Mouse (Mus musculus): ENCODE data around the gene Tmem52. TPM values are rescaled to one million over a fixed set of nuclear protein-coding genes. Genes with fewer than 3 reads are reported as not detected.

Tmem52 gene
- total RNA-seq, 1 experiment = 0.67 TPM

- no peak overlapping the region for H3K4me3 ChIP-seq (ENCODE audit: insufficient read depth in 1 of 2, low read depth in 1 of 2, low read length in 2 of 2, poor library complexity in 1 of 2, severe bottlenecking in 1 of 2)
- in situ Hi-C loops (cut with MboI; ENCODE audit: low sequenced_read_pairs in 2 of 2, unreplicated experiment in 2 of 2) = no loop called here
- no peak for DNase-seq (ENCODE audit: low read depth, low spot score)
- no peak overlapping the region; the same call in 1 of the 2 replicates for H3K27ac ChIP-seq (ENCODE audit: insufficient read depth, low read depth, low read length, poor library complexity, severe bottlenecking)
- H3K9ac ChIP-seq (ENCODE audit: insufficient read depth, low read depth, low read length, poor library complexity, severe bottlenecking) = no peak overlapping the region
- no peaks in the 10 kb centered on the region; the same call in 1 of the 2 replicates for H3K36me3 ChIP-seq (ENCODE audit: control insufficient read depth, insufficient read depth, low read length, poor library complexity, severe bottlenecking)
- H3K4me1 ChIP-seq (ENCODE audit: control insufficient read depth in 2 of 2, insufficient read depth in 2 of 2, low read length in 2 of 2, poor library complexity in 1 of 2) = peaks cover 6 to 19% of the 10 kb centered on the region in 2 experiments; a peak in 3 of 4 replicates
- TF ChIP-seq ZNF384 (IDR thresholded peaks at IDR 0.05; ENCODE audit: low read depth, low read length) = no peak
- no peak for TF ChIP-seq MAFK (IDR thresholded peaks at IDR 0.05; ENCODE audit: insufficient read depth, low read depth, low read length)
- TF ChIP-seq HCFC1 (IDR thresholded peaks at IDR 0.05; ENCODE audit: borderline replicate concordance, insufficient read depth, low read length) = no peak
- no peak for TF ChIP-seq CHD2 (IDR thresholded peaks at IDR 0.05; ENCODE audit: low read depth, low read length)
- no peak for TF ChIP-seq ZC3H11A (IDR thresholded peaks at IDR 0.05; ENCODE audit: borderline replicate concordance, low read depth, low read length)
- no peaks in the 10 kb centered on the region for H3K9me3 ChIP-seq (ENCODE audit: control insufficient read depth, insufficient read depth, low read depth, low read length)
Measured at GRCm38 (mm10) chr4:155505671-155506295, 36.9 kb downstream of the Tmem52 start.

- Histone ChIP-seq H3K36me3 (ENCODE audit: control insufficient read depth, insufficient read depth, low read length, poor library complexity, severe bottlenecking) (no peaks in the 10 kb centered on the region), H3K9ac (ENCODE audit: insufficient read depth, low read depth, low read length, poor library complexity, severe bottlenecking) (no peak overlapping the region), H3K4me3 (ENCODE audit: insufficient read depth in 1 of 2, low read depth in 1 of 2, low read length in 2 of 2, poor library complexity in 1 of 2, severe bottlenecking in 1 of 2) (no peak overlapping the region), H3K9me3 (ENCODE audit: control insufficient read depth, insufficient read depth, low read depth, low read length) (no peaks in the 10 kb centered on the region), H3K27ac (ENCODE audit: insufficient read depth, low read depth, low read length, poor library complexity, severe bottlenecking) (no peak overlapping the region), H3K4me1 (ENCODE audit: control insufficient read depth in 2 of 2, insufficient read depth in 2 of 2, low read length in 2 of 2, poor library complexity in 1 of 2) (peaks cover 6 to 17% of the 10 kb centered on the region in 2 experiments; a peak in 3 of 4 replicates)
- in situ Hi-C loops (cut with MboI; ENCODE audit: low sequenced_read_pairs in 2 of 2, unreplicated experiment in 2 of 2) = no loop called here
- no peak for DNase-seq (ENCODE audit: low read depth, low spot score)
- no peak for TF ChIP-seq ZNF384 (IDR thresholded peaks at IDR 0.05; ENCODE audit: low read depth, low read length)
- TF ChIP-seq MAFK (IDR thresholded peaks at IDR 0.05; ENCODE audit: insufficient read depth, low read depth, low read length) = no peak
- TF ChIP-seq ZC3H11A (IDR thresholded peaks at IDR 0.05; ENCODE audit: borderline replicate concordance, low read depth, low read length) = no peak
Measured at GRCm38 (mm10) chr4:155508614-155509013, 39.7 kb downstream of the Tmem52 start.

- no peak for TF ChIP-seq CHD2 (IDR thresholded peaks at IDR 0.05; ENCODE audit: low read depth, low read length)
- TF ChIP-seq HCFC1 (IDR thresholded peaks at IDR 0.05; ENCODE audit: borderline replicate concordance, insufficient read depth, low read length) = no peak
- TF ChIP-seq MAFK (IDR thresholded peaks at IDR 0.05; ENCODE audit: insufficient read depth, low read depth, low read length) = no peak
- no peak for TF ChIP-seq ZNF384 (IDR thresholded peaks at IDR 0.05; ENCODE audit: low read depth, low read length)
- no peak for TF ChIP-seq ZC3H11A (IDR thresholded peaks at IDR 0.05; ENCODE audit: borderline replicate concordance, low read depth, low read length)
- H3K4me1 ChIP-seq (ENCODE audit: control insufficient read depth in 2 of 2, insufficient read depth in 2 of 2, low read length in 2 of 2, poor library complexity in 1 of 2) = peaks cover 2 to 5% of the 10 kb centered on the region in 2 experiments; a peak in 2 of 4 replicates
- H3K9me3 ChIP-seq (ENCODE audit: control insufficient read depth, insufficient read depth, low read depth, low read length) = no peaks in the 10 kb centered on the region
- H3K27ac ChIP-seq (ENCODE audit: insufficient read depth, low read depth, low read length, poor library complexity, severe bottlenecking) = no peak overlapping the region
- no peak for DNase-seq (ENCODE audit: low read depth, low spot score)
- no peaks in the 10 kb centered on the region; the same call in none of the 2 replicates for H3K36me3 ChIP-seq (ENCODE audit: control insufficient read depth, insufficient read depth, low read length, poor library complexity, severe bottlenecking)
- in situ Hi-C loops (cut with MboI; ENCODE audit: low sequenced_read_pairs in 2 of 2, unreplicated experiment in 2 of 2) = no loop called here
- no peak overlapping the region for H3K4me3 ChIP-seq (ENCODE audit: insufficient read depth in 1 of 2, low read depth in 1 of 2, low read length in 2 of 2, poor library complexity in 1 of 2, severe bottlenecking in 1 of 2)
- no peak overlapping the region for H3K9ac ChIP-seq (ENCODE audit: insufficient read depth, low read depth, low read length, poor library complexity, severe bottlenecking)
Measured at GRCm38 (mm10) chr4:155510981-155511380, 42.1 kb downstream of the Tmem52 start.

GRCm38 (mm10) chr4:155514810-155515209, 45.9 kb downstream of the Tmem52 start:
- in situ Hi-C loops (cut with MboI; ENCODE audit: low sequenced_read_pairs in 2 of 2, unreplicated experiment in 2 of 2) = no loop called here
- H3K4me3 ChIP-seq (ENCODE audit: insufficient read depth in 1 of 2, low read depth in 1 of 2, low read length in 2 of 2, poor library complexity in 1 of 2, severe bottlenecking in 1 of 2) = no peak overlapping the region
- H3K4me1 ChIP-seq (ENCODE audit: control insufficient read depth in 2 of 2, insufficient read depth in 2 of 2, low read length in 2 of 2, poor library complexity in 1 of 2) = peaks cover 0 to 2% of the 10 kb centered on the region in 2 experiments; a peak in 1 of 4 replicates
- H3K36me3 ChIP-seq (ENCODE audit: control insufficient read depth, insufficient read depth, low read length, poor library complexity, severe bottlenecking) = no peaks in the 10 kb centered on the region; the same call in none of the 2 replicates
- TF ChIP-seq ZNF384 (IDR thresholded peaks at IDR 0.05; ENCODE audit: low read depth, low read length) (no peak), MAFK (IDR thresholded peaks at IDR 0.05; ENCODE audit: insufficient read depth, low read depth, low read length) (no peak), HCFC1 (IDR thresholded peaks at IDR 0.05; ENCODE audit: borderline replicate concordance, insufficient read depth, low read length) (no peak), CHD2 (IDR thresholded peaks at IDR 0.05; ENCODE audit: low read depth, low read length) (no peak), ZC3H11A (IDR thresholded peaks at IDR 0.05; ENCODE audit: borderline replicate concordance, low read depth, low read length) (no peak)
- H3K9ac ChIP-seq (ENCODE audit: insufficient read depth, low read depth, low read length, poor library complexity, severe bottlenecking) = no peak overlapping the region
- DNase-seq (ENCODE audit: low read depth, low spot score) = no peak
- no peaks in the 10 kb centered on the region for H3K9me3 ChIP-seq (ENCODE audit: control insufficient read depth, insufficient read depth, low read depth, low read length)
- H3K27ac ChIP-seq (ENCODE audit: insufficient read depth, low read depth, low read length, poor library complexity, severe bottlenecking) = no peak overlapping the region
